Mouse (Mus musculus): ENCODE measurements around the gene Ros1. TPM values are rescaled to one million over a fixed set of nuclear protein-coding genes. Genes with fewer than 3 reads are reported as not detected.

Ros1 gene
- polyA plus RNA-seq, 1 experiment from 2014 or later = not detected

DNA sequence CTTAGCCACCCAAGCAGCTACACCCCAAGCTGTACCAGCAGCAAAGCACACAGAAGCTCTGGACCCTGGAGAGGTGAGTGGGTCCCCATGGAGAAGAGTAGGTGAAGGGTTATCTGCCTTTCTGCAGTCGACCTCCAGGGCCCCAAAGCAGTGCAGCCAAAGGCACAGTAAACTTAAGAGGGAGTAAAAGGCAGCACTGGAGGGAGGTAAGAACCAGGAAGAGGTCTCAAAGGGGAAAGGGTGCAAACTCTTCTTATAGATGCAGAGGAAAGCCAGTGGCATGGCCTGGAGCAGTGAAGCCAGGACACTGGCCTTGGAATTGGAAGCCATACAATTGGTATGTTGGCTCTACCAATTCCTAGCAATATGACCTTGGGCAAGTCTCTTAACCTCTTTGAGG lies 169.8 kb downstream of the Ros1 start:
- H3K4me3 ChIP-seq = no peak overlapping the region

GRCm38 (mm10) chr10:52024053-52024410 lies 171.0 kb downstream of the Ros1 start:
- no peak for DNase-seq (ENCODE audit: low spot score)

More for the DNA sequence above, 169.8 kb downstream of the Ros1 start:
- WGBS = 4% methylated on average over 1 of the region's 1 CpGs
- Histone ChIP-seq H3K27me3 (ENCODE audit: insufficient read depth, poor library complexity, severe bottlenecking) (peaks cover 99% of the 10 kb centered on the region), H3K9me3 (no peaks in the 10 kb centered on the region), H3K27ac (no peak overlapping the region), H3K4me1 (peaks cover 27% of the 10 kb centered on the region), H3K36me3 (no peaks in the 10 kb centered on the region)
- no peak for DNase-seq (ENCODE audit: low spot score)

DNA sequence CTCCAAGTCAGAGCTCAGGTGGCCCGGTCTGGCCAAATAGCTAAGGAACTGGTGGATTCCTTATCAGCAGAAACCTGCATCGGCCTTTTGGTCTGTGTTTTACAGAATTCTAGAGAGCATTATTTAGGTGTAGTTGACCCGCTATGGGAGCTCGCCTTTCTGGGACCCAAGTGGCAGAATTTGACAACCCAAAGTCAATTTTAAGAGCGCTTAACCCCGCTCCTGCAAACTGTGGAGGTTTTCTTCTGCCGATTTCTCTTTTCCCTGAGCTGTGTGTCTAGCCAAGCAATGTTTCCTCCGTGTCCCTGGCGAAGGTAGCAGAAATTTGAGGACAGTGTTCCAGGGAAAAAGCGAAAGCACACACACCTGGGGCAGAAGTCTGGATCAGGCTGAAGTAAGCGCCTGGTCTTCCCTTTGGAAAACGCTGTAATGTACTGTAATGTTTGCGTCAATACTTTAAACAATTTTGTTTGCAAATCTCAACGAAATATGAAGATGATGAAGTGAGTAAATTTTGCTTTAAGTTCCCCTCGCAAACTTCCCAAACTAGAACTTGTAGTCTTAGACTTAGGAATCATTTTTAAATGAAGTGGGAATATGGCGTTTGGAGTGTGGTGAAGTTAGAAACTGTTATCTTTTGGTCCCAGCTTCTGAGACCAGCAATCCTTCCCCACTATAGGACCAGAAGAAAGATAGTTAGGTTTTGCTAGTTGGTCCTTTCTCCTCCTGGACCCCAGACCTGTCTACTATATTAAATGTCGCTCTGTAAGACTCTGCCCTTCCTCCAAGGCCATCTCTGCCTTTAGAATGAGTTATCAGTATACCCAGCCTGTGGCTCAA lies 171.6 kb downstream of the Ros1 start:
- DNase-seq (ENCODE audit: low spot score) = no peak
- peaks cover 99% of the 10 kb centered on the region for H3K27me3 ChIP-seq (ENCODE audit: insufficient read depth, poor library complexity, severe bottlenecking)
- H3K36me3 ChIP-seq = no peaks in the 10 kb centered on the region
- peaks cover 24% of the 10 kb centered on the region for H3K4me1 ChIP-seq
- 3% methylated on average over 17 of the region's 17 CpGs for WGBS
- no peak overlapping the region for H3K27ac ChIP-seq
- H3K9me3 ChIP-seq = no peaks in the 10 kb centered on the region
- H3K4me3 ChIP-seq = peak overlapping the region; percentile 64

More at GRCm38 (mm10) chr10:52024053-52024410, 171.0 kb downstream of the Ros1 start:
- Histone ChIP-seq H3K4me1 (peaks cover 24% of the 10 kb centered on the region), H3K27me3 (ENCODE audit: insufficient read depth, poor library complexity, severe bottlenecking) (peaks cover 99% of the 10 kb centered on the region), H3K9me3 (no peaks in the 10 kb centered on the region), H3K36me3 (no peaks in the 10 kb centered on the region), H3K27ac (no peak overlapping the region), H3K4me3 (no peak overlapping the region)
- 11% methylated on average over 2 of the region's 2 CpGs for WGBS

DNA sequence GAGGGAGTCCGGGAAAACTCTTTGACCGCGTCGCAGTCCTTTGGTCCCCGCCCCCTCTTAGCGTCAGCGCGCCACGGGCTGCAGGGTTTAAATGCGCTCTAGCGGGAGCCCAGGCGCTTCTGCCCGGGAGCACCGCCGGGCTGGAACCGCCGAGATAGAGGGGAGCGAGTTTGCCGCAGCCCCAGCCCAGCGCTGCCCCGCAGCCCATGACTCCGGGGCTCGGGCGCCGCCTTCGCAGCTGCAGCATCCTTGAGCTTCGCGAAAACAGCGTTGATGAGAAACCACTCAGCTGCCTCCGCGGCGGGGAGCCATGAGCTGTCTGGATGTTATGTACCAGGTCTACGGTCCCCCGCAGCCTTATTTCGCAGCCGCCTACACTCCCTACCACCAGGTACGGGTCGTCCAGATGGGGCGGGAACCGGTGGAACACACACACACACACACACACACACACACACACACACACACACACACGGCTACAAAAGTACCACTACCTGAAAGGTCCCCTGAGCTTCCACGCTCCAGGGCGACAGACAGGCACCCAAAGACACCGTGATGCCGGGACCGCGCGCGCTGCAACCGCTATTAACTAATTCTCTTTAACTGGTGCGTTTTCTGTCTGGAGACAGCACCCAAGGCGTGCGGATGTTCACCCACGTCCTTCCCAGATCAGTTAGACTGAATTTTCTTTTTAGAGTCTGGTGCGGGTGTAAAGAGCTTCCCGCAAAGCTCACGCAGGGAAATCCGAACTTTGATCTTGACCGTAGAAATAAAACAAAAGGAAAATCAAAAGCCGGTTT lies 172.4 kb downstream of the Ros1 start, which contains the start of gene Vgll2:
Gene Vgll2 (plus strand): TSS at position 90 of the 800 bp plus-strand sequence.
- Histone ChIP-seq H3K4me3 (peak within 1 kb of the TSS; percentile 64), H3K36me3 (no peaks in the 10 kb centered on the region), H3K27me3 (ENCODE audit: insufficient read depth, poor library complexity, severe bottlenecking) (peaks cover 93% of the 10 kb centered on the region), H3K27ac (no peak within 1 kb of the TSS), H3K9me3 (no peaks in the 10 kb centered on the region), H3K4me1 (peaks cover 20% of the 10 kb centered on the region)
- under 1% methylated on average over 60 of the region's 60 CpGs for WGBS
- DNase-seq (ENCODE audit: low spot score) = no peak

GRCm38 (mm10) chr10:52021736-52022394 lies 173.2 kb downstream of the Ros1 start:
- Histone ChIP-seq H3K4me1 (peaks cover 13% of the 10 kb centered on the region), H3K4me3 (peak overlapping the region; percentile 64), H3K36me3 (no peaks in the 10 kb centered on the region), H3K27ac (no peak overlapping the region), H3K27me3 (ENCODE audit: insufficient read depth, poor library complexity, severe bottlenecking) (peaks cover 86% of the 10 kb centered on the region), H3K9me3 (no peaks in the 10 kb centered on the region)
- under 1% methylated on average over 14 of the region's 15 CpGs for WGBS
- DNase-seq (ENCODE audit: low spot score) = no peak

DNA sequence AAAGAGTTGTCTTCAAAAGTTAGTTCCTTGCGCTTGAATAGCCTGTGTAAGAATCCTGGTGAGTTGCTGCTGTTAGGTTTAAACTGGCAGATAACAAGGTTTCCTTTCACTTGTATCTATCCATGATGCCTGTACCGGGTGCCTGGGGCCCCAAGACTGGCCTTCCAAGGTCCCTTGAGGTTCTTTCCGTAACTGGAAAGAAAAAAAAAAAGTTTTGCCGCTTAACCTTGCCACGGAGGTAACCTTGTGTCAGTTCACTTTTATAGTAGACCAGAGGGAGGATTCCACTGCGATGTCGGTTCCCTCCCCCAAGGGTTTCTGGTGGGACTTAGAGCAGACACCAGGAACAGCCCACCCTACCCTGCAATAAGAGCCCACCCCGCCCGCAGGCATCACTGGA lies 173.8 kb downstream of the Ros1 start:
- Histone ChIP-seq H3K4me1 (peaks cover 13% of the 10 kb centered on the region), H3K9me3 (no peaks in the 10 kb centered on the region), H3K27ac (no peak overlapping the region), H3K36me3 (no peaks in the 10 kb centered on the region), H3K4me3 (peak overlapping the region; percentile 64; the same call in 1 of the 2 replicates), H3K27me3 (ENCODE audit: insufficient read depth, poor library complexity, severe bottlenecking) (peaks cover 79% of the 10 kb centered on the region)
- 1% methylated on average over 9 of the region's 9 CpGs for WGBS
- DNase-seq (ENCODE audit: low spot score) = no peak

DNA sequence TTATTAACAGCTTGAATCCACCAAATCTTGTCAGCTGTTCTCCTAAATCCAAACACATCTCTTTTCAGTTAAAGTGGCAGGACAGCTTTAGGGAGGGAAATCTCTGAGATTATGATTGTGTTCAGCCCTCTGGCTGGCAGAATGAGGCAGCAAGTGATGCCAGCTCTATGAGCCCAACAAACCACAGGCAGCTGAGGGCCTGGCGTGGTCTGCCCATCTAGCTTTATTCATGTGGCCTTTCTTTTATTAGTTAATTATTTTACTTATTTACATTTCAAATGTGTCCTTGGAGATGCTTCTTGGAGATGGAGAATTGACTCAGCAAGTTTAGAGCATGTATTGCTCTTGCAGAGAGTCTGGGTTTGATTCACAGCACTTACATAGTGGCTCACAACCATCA lies 176.6 kb downstream of the Ros1 start:
- H3K4me1 ChIP-seq = peaks cover 13% of the 10 kb centered on the region
- no peak overlapping the region for H3K27ac ChIP-seq
- H3K9me3 ChIP-seq = no peaks in the 10 kb centered on the region
- no peak overlapping the region for H3K4me3 ChIP-seq
- WGBS = 63% methylated on average over 1 of the region's 1 CpGs
- H3K36me3 ChIP-seq = no peaks in the 10 kb centered on the region
- peaks cover 52% of the 10 kb centered on the region for H3K27me3 ChIP-seq (ENCODE audit: insufficient read depth, poor library complexity, severe bottlenecking)
- no peak for DNase-seq (ENCODE audit: low spot score)

Small RNA genes lying within 50 kb of the gene (microRNA-seq; reads per million reads assigned to microRNA genes)
- not detected for gene Gm24084

Other genes with a start within 250 kb of the Ros1 start
- gene Vgll2, start 172.7 kb downstream of the Ros1 start, polyA plus RNA-seq (2016; fragmentation: Nextera tagmentation; extraction: Ambion mirVana) = 0.96 and 2.9 TPM in 2 replicates
- gene Dcbld1, start 38.4 kb upstream of the Ros1 start, polyA plus RNA-seq (2016; fragmentation: Nextera tagmentation; extraction: Ambion mirVana) = 9.9 and 17.0 TPM in 2 replicates
- not detected in 2 replicates for gene Gm26741, start 163.5 kb upstream of the Ros1 start, polyA plus RNA-seq (2016; fragmentation: Nextera tagmentation; extraction: Ambion mirVana)
- 17.4 and 18.4 TPM in 2 replicates for gene Gopc, start 186.9 kb upstream of the Ros1 start, polyA plus RNA-seq (2016; fragmentation: Nextera tagmentation; extraction: Ambion mirVana)
- 7.6 TPM in 1 of 2 replicates, not detected in the other for gene Nepn, start 193.7 kb upstream of the Ros1 start, polyA plus RNA-seq (2016; fragmentation: Nextera tagmentation; extraction: Ambion mirVana)
- 9.4 and 14.1 TPM in 2 replicates for gene Nus1, start 222.3 kb upstream of the Ros1 start, polyA plus RNA-seq (2016; fragmentation: Nextera tagmentation; extraction: Ambion mirVana)

All from heart, embryonic 10.5 days (tissue).